Mouse (Mus musculus) adrenal gland, adult 18-20 months (tissue): Measurements from ENCODE around the gene P2ry6. TPM values are rescaled to one million over a fixed set of nuclear protein-coding genes. Genes with fewer than 3 reads are reported as not detected.

Experiments
- DNase-seq, 2 experiments: peaks; one replicate each; pipeline ENCODE4 v3.0.0; 2021 to 2022; ENCODE audit warnings: low spot score in 2 of 2
- total RNA-seq, 2 experiments: library from RNA; stranded (reverse); gene quantifications; 1 replicate in 1 of 2; 2 replicates in 1 of 2; pipeline ENCODE4 v1.2.3; 2021

Gene P2ry6
- total RNA-seq, 2 experiments from 2014 or later, result 3.1 to 5.4 TPM

DNA sequence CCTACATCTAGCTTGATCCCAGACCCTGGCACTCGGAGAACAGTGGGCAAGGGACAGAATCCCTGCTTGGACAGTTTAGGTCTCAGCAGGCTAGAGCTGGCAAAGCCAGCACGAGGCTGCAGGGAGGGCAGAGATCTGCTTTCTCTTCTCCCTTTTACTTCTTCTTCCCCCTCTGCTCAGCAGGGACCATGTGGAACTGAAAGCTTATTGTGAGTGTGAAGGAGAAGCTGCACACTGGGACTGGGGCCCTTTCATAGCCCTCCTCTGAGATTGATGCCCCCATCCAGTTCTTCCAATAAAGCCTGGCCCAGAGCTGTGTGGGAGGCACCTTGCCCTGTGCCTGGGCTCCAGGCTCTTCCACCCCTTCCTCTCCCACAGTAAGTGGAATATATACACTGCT lies 30.1 kb downstream of the P2ry6 start:
- no peak for DNase-seq

DNA sequence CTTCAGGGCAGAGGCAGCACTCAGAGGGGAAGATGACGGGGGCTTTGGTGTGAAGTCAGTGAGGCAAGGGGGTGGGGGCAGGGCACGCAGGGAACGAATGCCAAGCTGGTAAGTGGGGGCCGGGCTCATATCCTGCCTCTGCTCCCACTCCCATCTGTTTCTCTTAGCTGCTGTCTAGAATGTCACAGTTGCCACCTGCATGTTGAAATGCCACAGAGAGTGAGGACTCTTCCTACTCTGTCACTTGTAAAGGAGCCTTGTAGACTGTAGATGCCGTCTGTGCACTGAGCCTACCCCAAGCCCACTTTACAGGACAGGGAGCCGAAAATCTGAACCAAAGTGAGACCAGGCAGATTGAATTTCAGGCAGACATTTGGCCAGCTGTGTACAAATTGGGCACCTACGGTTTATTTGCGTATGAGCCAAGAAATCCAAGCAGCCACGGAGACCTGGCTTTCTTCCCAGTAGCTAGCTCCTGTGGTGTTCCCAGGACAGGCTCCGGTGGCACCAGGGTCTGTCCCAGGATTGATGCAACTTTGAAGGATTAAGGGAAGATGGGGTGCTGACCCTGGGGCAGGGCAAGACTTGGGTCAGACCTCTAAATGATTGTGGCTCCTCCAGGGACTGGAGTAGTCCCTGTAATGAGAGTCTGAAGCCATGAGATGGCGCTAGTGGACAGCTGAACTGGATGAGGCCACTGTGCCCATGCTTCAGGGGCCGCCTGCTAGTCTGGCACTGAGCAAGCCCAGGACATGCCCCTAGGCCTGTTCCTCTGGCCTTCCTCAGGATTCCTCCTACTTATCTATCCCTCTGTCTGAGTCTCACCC lies 31.4 kb downstream of the P2ry6 start:
- peak; percentile 61 to 62 for DNase-seq

DNA sequence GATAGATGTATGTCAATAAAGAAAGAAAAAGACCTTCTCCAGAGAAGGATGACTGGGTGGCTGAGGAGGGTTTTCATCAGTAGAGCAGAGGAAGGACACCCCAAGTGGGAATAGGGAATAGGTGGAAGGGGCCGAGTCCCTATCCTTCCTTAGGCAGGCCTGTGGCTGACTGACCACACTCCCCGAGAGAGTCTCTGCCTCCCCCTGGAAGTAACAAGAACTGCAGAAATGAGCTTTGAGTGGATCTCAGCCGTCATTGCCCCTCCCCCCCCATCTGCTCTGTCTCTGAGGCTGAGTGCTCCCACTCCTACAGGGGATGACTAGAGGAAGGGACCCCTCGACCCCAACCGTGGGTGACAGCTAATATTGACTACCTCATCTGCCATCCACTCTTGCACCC lies 33.3 kb downstream of the P2ry6 start:
- DNase-seq, result no peak

DNA sequence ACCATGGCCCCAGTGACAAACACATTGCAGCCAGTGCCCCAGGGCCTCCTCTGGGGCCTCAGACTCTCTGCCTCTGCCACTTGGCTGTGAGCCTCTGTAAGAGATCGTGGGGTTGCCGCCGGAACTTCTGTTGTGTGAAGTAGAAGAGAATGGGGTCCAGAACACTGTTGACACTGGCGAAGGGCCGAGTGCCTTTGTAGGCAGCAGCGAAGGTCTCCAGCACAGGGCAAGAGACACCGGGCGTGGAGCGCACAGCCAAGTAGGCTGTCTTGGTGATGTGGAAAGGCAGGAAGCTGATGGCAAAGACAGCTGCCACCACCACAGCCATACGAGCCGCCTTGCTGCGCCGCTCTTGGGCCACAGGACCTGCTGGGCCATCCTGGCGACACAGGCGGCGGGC lies 36.3 kb downstream of the P2ry6 start:
- DNase-seq, result no peak

DNA sequence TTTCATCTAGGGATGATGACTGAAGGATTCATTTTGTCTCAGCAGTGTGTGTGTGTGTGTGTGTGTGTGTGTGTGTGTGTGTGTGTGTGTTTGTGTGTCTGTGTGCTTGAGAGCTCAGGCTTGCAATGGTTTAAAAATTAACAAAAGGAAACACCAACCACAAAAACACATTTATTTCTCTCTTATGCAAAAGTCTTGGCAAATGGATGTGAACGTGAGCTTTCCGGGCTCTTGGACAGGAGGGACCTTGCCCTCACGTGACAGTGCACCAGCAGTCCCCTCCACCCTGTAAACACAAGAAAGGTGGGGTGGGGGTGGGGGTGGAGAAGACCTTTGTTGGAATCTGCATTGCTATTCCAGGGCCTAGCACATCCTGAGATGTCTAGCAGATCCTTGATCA lies 37.0 kb downstream of the P2ry6 start:
- no peak for DNase-seq

DNA sequence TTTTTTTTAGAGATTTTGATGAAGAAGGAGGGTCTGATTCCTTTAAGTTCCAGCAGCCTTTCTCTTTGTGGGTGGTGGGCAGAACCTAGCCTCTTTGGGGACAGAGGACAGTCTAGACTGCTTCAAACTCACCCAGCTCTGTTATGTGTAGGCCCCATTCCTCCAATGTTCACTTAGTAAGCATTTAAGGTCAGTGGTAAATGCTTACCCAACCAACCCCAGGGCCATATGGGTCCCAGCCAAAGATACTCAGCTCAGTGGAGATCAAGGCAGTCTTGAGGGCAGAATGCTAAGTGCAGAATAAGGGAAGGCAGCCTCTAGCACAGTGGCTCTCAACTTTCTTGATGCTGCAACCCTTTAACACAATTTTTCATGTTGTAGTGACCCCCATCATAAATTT lies 40.9 kb downstream of the P2ry6 start:
- no peak for DNase-seq

DNA sequence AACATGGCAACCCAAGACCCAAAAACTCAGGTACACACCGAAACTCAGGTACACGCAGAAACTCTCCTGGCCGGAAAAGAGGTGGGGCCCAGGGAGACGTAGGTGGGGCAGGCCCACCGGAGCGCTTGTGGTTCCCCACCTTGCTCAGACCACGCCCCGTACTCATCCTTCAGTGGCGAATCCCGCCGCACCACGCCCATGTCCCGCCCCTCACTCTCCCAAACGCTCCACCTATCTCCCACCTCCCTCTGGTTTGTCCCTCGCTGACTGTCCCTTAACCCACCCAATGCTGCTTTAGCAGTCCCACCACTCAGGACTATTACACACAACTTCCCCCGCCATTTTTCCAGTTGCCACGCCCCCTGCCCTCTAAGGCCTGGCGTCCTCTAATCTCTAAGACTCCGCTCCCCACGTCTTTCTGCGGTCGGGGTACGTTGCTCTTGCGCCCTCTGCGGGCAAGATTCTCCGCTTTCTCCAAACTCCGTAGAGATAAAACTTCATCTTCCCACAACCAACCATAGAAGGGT lies 41.9 kb downstream of the P2ry6 start:
- DNase-seq, result peak; percentile 80 to 81

DNA sequence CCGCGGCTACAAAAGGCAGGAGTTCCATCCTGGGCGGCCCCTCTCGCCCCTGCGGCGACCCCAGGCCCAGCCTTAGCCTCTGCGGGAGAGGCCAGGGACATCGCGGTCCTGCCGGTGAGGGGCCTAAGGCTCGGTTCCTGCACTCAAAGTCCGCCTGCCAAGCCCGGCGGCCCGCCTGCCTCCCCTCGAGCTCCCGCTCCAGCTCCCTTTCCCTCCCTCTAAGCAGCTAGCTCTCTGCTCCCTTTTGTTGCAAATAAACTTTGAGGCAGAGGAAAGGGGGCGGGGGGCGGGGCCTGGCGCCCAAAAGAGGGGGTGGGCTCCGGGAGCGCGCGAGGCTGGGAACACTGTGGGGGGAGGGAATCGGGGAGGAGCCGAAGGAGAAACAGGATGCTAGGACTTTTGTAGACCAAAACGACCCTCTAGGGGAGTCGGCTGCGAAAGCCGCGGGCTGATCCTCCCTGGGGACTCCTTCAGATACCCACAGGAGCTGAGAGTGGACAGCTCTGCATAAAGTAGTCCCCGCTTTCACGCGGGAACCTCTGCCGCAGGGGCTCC lies 42.4 kb downstream of the P2ry6 start, which contains the start of gene Arhgef17:
TSS of gene Arhgef17 (minus strand) at position 182 of the 555 bp plus-strand sequence.
- DNase-seq, result no peak

DNA sequence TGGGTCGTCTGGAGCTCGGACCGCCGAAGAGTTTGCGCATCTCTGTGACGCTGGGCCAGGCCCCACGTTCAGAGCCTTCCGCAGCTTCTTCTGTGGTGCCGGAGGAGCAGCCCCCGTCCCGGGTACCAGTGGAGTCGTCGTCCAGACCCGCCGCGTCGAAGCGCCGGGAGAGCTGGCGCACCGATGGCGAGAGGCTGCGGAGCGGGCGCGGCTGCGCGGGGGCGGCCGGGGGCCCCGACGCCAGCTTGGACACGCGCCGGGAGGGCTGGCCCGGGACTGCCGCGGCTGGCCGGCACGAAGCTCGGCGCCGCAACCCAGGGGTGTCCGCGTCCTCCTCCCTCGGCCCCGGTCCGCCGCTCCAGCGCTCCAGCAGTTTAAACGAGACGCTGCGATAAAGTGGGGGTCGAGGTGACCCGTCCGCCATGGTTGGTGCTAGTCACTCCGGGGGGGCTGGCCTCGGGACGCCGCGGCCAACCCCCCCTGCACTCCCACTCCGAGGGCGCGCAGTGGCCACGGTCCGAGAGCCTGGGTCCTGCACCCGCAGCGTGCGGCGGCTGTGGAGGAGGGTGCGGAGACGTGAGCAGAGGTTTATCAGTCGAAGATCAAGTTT lies 43.0 kb downstream of the P2ry6 start:
- DNase-seq, result peak; percentile 63 to 65

DNA sequence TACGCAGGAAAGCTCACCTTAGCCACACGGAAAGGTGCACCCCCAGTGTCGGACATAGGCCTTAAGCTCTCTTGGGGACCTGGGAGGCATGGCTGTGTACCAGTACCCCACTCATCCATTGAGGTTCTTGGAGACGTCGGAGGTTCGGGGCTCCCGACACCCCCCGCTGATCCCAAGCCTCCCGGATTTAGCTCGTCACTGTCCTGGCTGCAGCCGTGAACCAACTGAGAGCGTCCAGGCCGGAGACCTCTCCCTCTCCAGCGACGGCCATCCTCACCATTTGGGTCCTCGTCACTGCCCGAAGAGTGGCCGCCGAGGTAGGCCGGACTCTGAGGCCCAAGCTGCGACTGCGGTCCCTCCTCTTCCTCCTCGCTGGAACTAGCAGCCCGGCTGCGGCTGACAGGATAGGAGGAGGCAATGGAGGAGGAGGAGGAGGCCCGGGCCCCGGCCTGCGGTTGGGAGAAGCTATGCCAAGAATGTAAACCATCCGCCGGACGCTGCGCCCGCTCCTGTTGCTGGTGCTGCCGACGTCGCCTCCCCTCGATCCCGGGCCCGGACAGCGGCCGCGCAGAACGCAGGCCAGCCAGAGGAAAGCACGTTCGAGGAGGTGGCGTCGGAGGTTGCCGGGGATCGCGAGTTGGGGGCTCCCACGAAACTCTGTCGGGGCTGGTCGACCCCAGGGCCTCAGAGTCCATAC lies 43.7 kb downstream of the P2ry6 start:
- peak; percentile 49 to 55 for DNase-seq

DNA sequence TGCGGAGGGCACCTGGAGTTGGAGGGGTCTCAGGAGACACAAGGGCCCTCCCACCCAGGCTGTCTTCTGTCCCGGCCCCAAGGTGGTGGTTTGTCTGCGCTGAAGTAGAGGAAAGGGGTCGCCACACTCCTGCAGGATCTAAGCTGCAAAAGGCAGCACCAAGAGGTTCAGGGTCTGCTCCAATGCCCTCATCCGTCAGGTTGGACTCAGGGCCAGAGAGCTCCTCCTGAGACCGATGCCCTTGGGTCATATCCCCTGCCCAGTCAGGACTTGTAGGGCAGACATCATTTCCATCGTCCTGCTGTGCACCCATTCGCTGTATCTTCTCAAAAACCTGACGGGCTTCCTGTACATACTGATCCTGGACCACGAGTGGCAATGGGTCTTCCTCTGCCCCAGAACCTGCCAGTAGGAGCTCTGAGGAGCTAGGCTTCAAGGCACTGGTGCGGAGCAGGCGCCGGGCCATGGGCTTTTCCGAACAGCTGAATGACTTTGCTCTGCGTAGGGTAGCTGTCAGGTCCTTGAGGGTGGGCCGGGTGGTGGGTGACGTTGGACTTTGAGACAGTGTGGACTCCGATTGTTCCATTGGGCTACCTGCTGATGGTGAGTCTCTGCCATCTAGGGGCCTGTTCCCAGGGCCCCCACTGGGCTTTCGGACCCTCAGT lies 44.7 kb downstream of the P2ry6 start:
- DNase-seq, result no peak

DNA sequence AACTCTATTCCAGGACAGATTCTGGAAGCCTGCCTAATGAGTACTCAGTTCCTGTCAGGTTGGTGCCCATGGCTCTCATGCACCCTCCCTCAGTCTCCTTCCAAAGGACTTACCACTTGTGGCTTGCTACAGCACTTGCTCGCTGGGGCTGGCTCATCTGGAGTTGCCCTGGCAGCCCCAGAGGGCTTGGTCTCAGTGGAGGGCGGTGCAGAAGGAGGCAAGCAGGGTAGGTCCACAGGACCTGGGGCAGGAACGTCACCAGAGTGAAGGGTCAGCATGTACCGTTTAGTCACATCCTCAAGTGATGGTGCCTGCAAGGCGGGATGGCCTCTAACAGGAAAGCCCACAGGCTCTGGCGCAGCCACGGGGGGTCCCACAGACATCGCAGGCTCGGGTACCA lies 46.0 kb downstream of the P2ry6 start:
- DNase-seq, result no peak

DNA sequence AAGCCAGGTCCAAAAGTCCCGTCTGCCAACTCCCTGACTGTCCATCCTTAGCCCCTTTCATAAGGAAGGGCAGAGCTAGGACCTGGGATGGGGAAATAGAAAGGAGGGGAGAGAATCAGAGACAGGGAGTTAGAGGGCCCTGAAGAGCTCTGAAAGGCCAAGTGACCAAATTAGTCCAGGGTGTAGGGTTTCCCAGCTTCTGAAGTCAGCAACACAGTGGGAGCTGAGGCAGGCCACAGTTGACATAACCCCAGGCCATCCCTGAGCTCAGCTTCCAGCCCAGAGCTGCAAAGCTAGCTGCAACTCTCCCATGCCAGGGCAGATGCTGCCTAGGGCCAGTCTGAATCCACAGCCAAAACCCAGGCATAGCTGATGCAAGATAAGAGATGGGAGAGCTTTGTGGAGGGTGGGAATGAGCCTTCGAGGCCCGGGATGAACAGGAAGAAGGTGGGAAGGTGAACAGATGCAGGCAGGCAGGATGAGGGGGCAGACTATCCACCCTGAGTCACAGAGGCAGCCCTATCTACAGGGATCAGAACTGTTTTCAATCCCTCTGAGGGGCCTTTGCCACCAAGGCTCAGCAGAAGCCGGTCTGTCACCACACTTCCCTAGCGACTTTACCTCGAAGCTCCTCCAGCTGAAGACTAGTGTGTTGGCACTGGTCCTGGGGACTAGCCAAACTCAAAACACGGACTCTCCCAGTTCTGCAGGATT lies 47.0 kb downstream of the P2ry6 start:
- DNase-seq, result no peak

DNA sequence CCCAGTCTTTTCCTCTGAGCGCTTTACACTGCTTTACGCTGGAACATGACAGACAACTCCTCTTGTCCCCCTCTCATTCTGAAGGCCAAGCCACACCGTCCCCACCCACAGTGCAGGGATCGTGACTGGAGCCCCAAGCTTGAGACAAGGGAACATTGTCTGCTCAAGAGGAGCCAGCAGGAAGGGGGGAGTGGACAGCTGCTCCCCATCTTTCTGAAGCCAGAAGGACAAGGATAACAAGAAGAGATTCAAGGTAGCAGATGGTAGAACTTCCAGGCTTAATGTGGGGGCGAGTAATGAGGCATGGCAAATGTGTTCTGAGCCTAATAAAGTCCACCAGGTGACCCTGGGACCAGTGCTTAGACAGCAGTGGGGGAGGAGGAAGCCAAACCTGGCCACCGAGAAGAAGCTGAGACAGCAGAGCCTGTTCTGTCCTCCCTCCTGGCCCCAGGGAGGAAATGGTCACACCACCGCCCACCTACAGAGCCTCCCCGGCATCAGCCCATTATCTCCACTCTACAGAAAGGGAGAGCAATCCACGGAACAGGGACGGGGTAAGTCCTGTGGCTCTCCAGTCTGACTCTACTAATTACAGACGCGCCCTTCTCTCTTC lies 48.0 kb downstream of the P2ry6 start:
- DNase-seq, result no peak

DNA sequence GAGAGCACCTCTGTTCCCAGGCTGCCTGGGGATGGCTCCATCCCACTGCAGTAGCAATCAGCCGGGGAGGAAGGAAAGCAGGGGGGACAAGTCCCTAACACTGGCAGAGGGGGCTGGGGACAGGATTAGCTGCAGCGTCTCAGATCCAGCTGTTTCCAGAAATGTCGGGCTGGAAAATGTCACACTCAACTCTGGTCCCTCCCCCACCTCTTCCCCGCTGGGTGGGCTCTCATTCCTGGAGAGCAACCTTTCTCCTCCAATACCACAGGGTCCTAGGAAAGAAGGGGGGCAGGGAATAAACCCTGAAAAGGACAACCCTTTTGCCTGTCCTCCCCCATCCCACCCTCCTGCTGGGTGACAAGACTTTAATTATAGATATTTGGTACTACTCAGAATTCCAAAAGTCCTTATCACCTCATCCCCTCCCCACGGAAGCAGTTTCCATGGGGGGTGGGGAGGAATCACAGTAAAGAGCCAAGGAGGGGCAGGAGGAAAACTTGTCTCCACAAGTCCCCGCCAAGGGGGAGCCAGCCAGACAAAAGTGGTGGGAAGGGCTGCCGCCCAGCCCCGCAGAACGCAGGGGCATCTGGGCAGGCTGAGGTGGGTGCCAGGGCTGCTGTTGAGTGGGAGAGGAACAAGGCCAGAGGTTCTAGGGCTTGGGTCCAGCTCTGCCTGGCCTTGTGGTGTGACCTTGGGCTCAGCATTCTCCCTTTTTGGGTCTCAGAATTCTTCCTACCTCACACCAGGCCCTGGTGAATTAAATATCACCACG lies 49.6 kb downstream of the P2ry6 start:
- DNase-seq, result peak in 1 of 2 experiments; percentile 44

DNA sequence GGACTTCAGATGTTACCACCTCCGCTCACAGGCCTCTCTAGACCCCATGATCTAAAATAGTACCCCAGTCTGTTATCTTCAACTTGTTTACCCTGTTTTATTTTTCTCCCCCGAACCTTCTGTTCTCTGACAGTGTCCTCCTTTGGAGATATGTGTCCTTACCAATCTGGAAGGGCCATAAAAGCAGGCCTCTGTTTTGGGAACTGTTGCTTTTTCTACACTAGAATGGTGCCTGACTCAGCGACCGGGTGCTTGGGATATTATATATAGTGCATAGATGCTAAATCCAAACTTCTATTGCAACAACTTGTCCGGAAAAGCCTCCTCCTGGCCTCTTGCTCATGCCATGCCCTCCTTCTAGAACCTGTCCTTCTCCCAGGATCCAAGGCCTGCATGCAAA lies 50.2 kb downstream of the P2ry6 start:
- DNase-seq, result no peak

DNA sequence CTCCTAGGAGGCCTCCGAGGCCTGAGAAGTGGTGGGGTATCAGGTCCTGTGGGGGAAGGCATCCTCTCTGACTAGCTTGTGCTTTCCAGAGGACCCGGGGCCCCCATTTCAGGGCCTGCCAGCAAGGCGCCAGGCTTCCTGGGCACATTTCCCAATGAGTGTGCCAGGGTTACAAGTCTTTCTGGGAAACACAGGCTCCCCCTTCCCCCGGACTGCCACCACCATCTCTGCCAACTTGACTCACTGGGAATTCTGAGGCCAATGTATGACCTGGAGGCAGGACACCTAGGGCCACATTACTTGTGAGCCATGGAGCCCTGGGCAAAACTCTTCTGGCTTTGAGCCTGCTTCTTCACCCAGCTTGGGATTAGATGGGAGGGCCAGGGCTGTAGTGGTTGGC lies 51.5 kb downstream of the P2ry6 start:
- no peak for DNase-seq

DNA sequence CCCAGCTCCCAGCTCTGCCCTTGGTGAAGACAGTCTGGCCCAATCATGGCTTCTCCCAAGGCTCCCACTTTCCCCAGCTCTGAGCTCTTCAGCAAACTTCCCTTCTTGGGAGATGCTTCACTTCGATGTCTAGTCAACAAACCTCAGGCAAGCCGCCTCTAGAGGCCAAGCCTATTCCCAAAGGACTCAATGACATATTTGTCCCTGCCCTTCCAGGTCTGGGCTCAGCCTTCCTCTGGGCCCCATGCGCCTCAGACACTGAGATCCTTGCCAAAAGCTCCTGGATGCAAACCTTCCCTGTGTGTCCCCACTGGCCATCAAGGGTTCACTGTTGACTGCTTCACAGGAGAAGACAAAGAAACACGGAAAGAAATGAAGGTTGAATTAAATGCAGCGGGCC lies 53.2 kb downstream of the P2ry6 start:
- no peak for DNase-seq

DNA sequence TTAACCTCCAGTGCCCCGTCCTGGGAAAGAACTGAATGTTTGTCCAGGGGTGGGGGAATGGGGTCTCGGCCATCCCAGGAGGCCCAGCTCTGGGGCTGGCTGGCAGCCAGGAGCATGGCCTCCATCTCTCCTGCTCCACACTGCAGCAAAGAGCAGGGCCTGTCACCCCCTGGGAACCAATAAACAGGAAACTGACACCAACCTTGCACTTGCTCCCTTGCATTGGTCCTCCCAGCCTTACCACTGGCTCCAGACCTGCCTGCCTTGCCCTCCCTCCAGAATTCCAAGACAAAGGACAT lies 54.7 kb downstream of the P2ry6 start:
- DNase-seq, result no peak
